In the genomic region with DNA sequence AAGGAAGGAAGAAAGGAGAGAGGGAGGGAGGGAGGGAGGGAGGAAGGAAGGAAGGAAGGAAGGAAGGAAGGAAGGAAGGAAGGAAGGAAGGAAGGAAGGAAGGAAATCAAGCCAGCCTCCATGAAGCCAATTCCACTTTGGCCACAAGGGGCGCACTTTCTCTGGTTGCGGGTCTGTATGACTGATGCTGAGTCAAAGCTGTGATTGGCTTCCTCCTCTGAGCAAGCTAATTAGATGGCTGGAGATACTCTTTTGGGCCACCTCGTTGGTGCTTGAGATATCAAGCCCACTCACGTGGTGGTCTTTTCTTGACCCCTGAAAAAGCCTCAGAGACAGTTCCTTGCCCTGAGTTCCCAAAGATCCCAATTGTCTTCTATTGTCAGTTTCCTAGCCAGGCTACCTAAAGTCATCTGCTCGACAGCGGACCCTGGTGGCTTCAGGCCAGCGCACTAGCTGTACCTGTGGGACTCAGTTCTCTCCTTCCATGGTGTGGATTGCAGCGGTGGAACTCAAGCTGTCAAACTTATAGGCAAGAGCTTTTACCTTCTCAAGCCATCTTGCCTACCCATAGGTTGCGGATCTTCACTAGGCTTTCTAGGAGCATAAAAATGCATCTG, we compare ENCODE assay signal across 8 mouse cellular contexts. TPM values are rescaled to one million over a fixed set of nuclear protein-coding genes. Genes with fewer than 3 reads are reported as not detected.
DNase-seq lines count a peak whose midpoint lies in the region; ATAC-seq and TF ChIP-seq lines count a peak whose summit lies in the region.

No protein-coding gene starts in this region.

- no peak overlapping the region for H3K9ac ChIP-seq in midbrain, embryonic 11.5 days (ENCODE audit: low read length)
- no peak overlapping the region for H3K9ac ChIP-seq in midbrain, embryonic 15.5 days
- H3K9ac ChIP-seq in hindbrain, embryonic 11.5 days (ENCODE audit: low read depth, low read length): no peak overlapping the region
- no peak overlapping the region for H3K9ac ChIP-seq in liver, embryonic 14.5 days (replicated peaks)
- no peak overlapping the region for H3K9ac ChIP-seq in neural tube, embryonic 15.5 days (replicated peaks)

- no peak for ATAC-seq in midbrain, embryonic 11.5 days (ENCODE audit: low FRiP score)
- ATAC-seq in midbrain, embryonic 15.5 days (replicated peaks): no peak
- ATAC-seq in hindbrain, embryonic 11.5 days (ENCODE audit: low FRiP score): peak; percentile 28; the same call in 1 of the 2 replicates
- ATAC-seq in liver, embryonic 14.5 days (ENCODE audit: insufficient read depth): peak; percentile 62; the same call in 1 of the 2 replicates
- ATAC-seq in neural tube, embryonic 15.5 days (ENCODE audit: low FRiP score): no peak

- no peak overlapping the region for H3K4me2 ChIP-seq in midbrain, embryonic 11.5 days
- no peak overlapping the region for H3K4me2 ChIP-seq in midbrain, embryonic 15.5 days
- H3K4me2 ChIP-seq in hindbrain, embryonic 11.5 days (replicated peaks; ENCODE audit: low read depth, low read length): peak overlapping the region; percentile 5; the same call in 1 of the 2 replicates
- H3K4me2 ChIP-seq in liver, embryonic 14.5 days (ENCODE audit: low read depth): no peak overlapping the region
- H3K4me2 ChIP-seq in neural tube, embryonic 15.5 days: no peak overlapping the region

- no peak for TF ChIP-seq EP300 in liver, embryonic 14.5 days (IDR thresholded peaks at IDR 0.05; ENCODE audit: low read depth)

- H3K27me3 ChIP-seq in midbrain, embryonic 11.5 days (ENCODE audit: control insufficient read depth, insufficient read depth, low read length): no peaks in the 10 kb centered on the region; the same call in 1 of the 2 replicates
- no peaks in the 10 kb centered on the region for H3K27me3 ChIP-seq in midbrain, embryonic 15.5 days (replicated peaks)
- peaks cover 5% of the 10 kb centered on the region; the same call in 1 of the 2 replicates for H3K27me3 ChIP-seq in hindbrain, embryonic 11.5 days (ENCODE audit: control insufficient read depth, insufficient read depth, low read length)
- H3K27me3 ChIP-seq in liver, embryonic 14.5 days (ENCODE audit: control insufficient read depth, insufficient read depth, low read length): no peaks in the 10 kb centered on the region; the same call in none of the 2 replicates
- H3K27me3 ChIP-seq in neural tube, embryonic 15.5 days (replicated peaks): peaks cover 3% of the 10 kb centered on the region; the same call in 1 of the 2 replicates

- TF ChIP-seq CTCF in liver, embryonic 14.5 days (IDR thresholded peaks at IDR 0.05; ENCODE audit: low read depth): peak; percentile 88

- no peak overlapping the region for H3K4me3 ChIP-seq in midbrain, embryonic 11.5 days (ENCODE audit: low read depth, low read length)
- no peak overlapping the region for H3K4me3 ChIP-seq in midbrain, embryonic 15.5 days
- H3K4me3 ChIP-seq in hindbrain, embryonic 11.5 days (ENCODE audit: low read depth, low read length): no peak overlapping the region
- no peak overlapping the region for H3K4me3 ChIP-seq in liver, embryonic 14.5 days (ENCODE audit: insufficient read depth in 1 of 2, low read depth in 2 of 2, low read length in 2 of 2)
- H3K4me3 ChIP-seq in neural tube, embryonic 15.5 days (replicated peaks): no peak overlapping the region

- DNase-seq in midbrain, embryonic 11.5 days (ENCODE audit: low spot score, missing footprints): peak; percentile 98
- peak; percentile 67 for DNase-seq in T-cell, adult 2 months (ENCODE audit: low spot score)
- DNase-seq in cerebellum, postnatal 10 days: peak; percentile 87 to 92
- DNase-seq in hindbrain, embryonic 11.5 days (ENCODE audit: low spot score): peak; percentile 86
- peak in 2 of 3 experiments; percentile 57 to 61 for DNase-seq in liver, embryonic 14.5 days (ENCODE audit: low read depth in 3 of 3, low spot score in 3 of 3)
- DNase-seq in yolk sac, embryonic 10.5 days (ENCODE audit: low spot score): peak; percentile 45

- no peaks in the 10 kb centered on the region for H3K36me3 ChIP-seq in midbrain, embryonic 11.5 days (ENCODE audit: control insufficient read depth, insufficient read depth, low read length)
- no peaks in the 10 kb centered on the region for H3K36me3 ChIP-seq in midbrain, embryonic 15.5 days (replicated peaks)
- no peaks in the 10 kb centered on the region for H3K36me3 ChIP-seq in hindbrain, embryonic 11.5 days (ENCODE audit: control insufficient read depth, insufficient read depth, low read length)
- no peaks in the 10 kb centered on the region for H3K36me3 ChIP-seq in liver, embryonic 14.5 days (replicated peaks; ENCODE audit: control insufficient read depth, insufficient read depth, low read depth)
- no peaks in the 10 kb centered on the region for H3K36me3 ChIP-seq in neural tube, embryonic 15.5 days

- peaks cover 10% of the 10 kb centered on the region for H3K4me1 ChIP-seq in midbrain, embryonic 11.5 days (ENCODE audit: control insufficient read depth, insufficient read depth, low read length)
- H3K4me1 ChIP-seq in midbrain, embryonic 15.5 days: peaks cover 10% of the 10 kb centered on the region
- H3K4me1 ChIP-seq in hindbrain, embryonic 11.5 days (replicated peaks; ENCODE audit: control insufficient read depth, insufficient read depth, low read length): no peaks in the 10 kb centered on the region
- H3K4me1 ChIP-seq in liver, embryonic 14.5 days (replicated peaks; ENCODE audit: control insufficient read depth in 2 of 2, insufficient read depth in 2 of 2, low read length in 1 of 2): no peaks in the 10 kb centered on the region
- H3K4me1 ChIP-seq in neural tube, embryonic 15.5 days: peaks cover 7% of the 10 kb centered on the region; the same call in 1 of the 2 replicates

- H3K9me3 ChIP-seq in midbrain, embryonic 11.5 days (ENCODE audit: control insufficient read depth, low read length): no peaks in the 10 kb centered on the region
- H3K9me3 ChIP-seq in midbrain, embryonic 15.5 days: no peaks in the 10 kb centered on the region
- H3K9me3 ChIP-seq in hindbrain, embryonic 11.5 days (ENCODE audit: control insufficient read depth, low read length): no peaks in the 10 kb centered on the region
- H3K9me3 ChIP-seq in liver, embryonic 14.5 days (ENCODE audit: control insufficient read depth, low read length): no peaks in the 10 kb centered on the region
- H3K9me3 ChIP-seq in neural tube, embryonic 15.5 days (replicated peaks): no peaks in the 10 kb centered on the region

- 21% methylated on average over 9 of the region's 9 CpGs for WGBS in midbrain, embryonic 11.5 days
- 26% methylated on average over 9 of the region's 9 CpGs for WGBS in midbrain, embryonic 15.5 days
- 23% methylated on average over 9 of the region's 9 CpGs for WGBS in hindbrain, embryonic 11.5 days
- 16% methylated on average over 9 of the region's 9 CpGs for WGBS in liver, embryonic 14.5 days (ENCODE audit: insufficient replicate concordance)
- WGBS in neural tube, embryonic 15.5 days: 27% methylated on average over 9 of the region's 9 CpGs

- no peak overlapping the region; the same call in 1 of the 2 replicates for H3K27ac ChIP-seq in midbrain, embryonic 11.5 days (ENCODE audit: low read depth, low read length)
- no peak overlapping the region for H3K27ac ChIP-seq in midbrain, embryonic 15.5 days
- 0 out of 2 replicates have a peak overlapping the region, but pooled peaks have one; percentile 36 for H3K27ac ChIP-seq in hindbrain, embryonic 11.5 days (ENCODE audit: low read depth, low read length)
- no peak overlapping the region for H3K27ac ChIP-seq in liver, embryonic 14.5 days
- H3K27ac ChIP-seq in neural tube, embryonic 15.5 days (replicated peaks): peak overlapping the region; percentile 33; the same call in 1 of the 2 replicates

RNA-seq across cellular contexts. Expression of a gene that starts 9.6 kb away (rescaled TPM):
- polyA plus RNA-seq in midbrain, embryonic 11.5 days (2014; fragmentation: Nextera tagmentation; extraction: Ambion mirVana): 41.8 and 45.9 TPM in 2 replicates
- polyA plus RNA-seq in midbrain, embryonic 15.5 days (2015; fragmentation: Nextera tagmentation; extraction: Ambion mirVana): 55.3 and 58.4 TPM in 2 replicates
- 28.3 and 33.0 TPM in 2 replicates for polyA plus RNA-seq in hindbrain, embryonic 11.5 days (2014; fragmentation: Nextera tagmentation; extraction: Ambion mirVana)
- 1.1 and 1.2 TPM in 2 replicates for polyA plus RNA-seq in liver, embryonic 14.5 days (2012; rRNA removed)
- 0.72 and 0.97 TPM in 2 replicates for polyA plus RNA-seq in liver, embryonic 14.5 days (2014; fragmentation: Nextera tagmentation; extraction: Ambion mirVana)
- polyA plus RNA-seq in neural tube, embryonic 15.5 days (2015; fragmentation: Nextera tagmentation; extraction: Ambion mirVana): 70.8 and 91.9 TPM in 2 replicates

RNA-seq across cellular contexts. Expression of a gene that starts 16.1 kb away (rescaled TPM):
- 20.9 and 21.9 TPM in 2 replicates for polyA plus RNA-seq in midbrain, embryonic 11.5 days (2014; fragmentation: Nextera tagmentation; extraction: Ambion mirVana)
- 9.3 and 10.2 TPM in 2 replicates for polyA plus RNA-seq in midbrain, embryonic 15.5 days (2015; fragmentation: Nextera tagmentation; extraction: Ambion mirVana)
- 19.0 and 20.2 TPM in 2 replicates for polyA plus RNA-seq in hindbrain, embryonic 11.5 days (2014; fragmentation: Nextera tagmentation; extraction: Ambion mirVana)
- polyA plus RNA-seq in liver, embryonic 14.5 days (2012; rRNA removed): 6.5 and 8.4 TPM in 2 replicates
- polyA plus RNA-seq in liver, embryonic 14.5 days (2014; fragmentation: Nextera tagmentation; extraction: Ambion mirVana): 13.1 and 14.8 TPM in 2 replicates
- 7.6 and 8.1 TPM in 2 replicates for polyA plus RNA-seq in neural tube, embryonic 15.5 days (2015; fragmentation: Nextera tagmentation; extraction: Ambion mirVana)

Comparison
In these comparisons a context has a peak if more than half of its experiments do, and no peak if none do; other contexts are left out.
1. ATAC-seq: peak in hindbrain, embryonic 11.5 days (single experiment) and liver, embryonic 14.5 days (single experiment); none in midbrain, embryonic 11.5 days (single experiment), midbrain, embryonic 15.5 days (single experiment) and neural tube, embryonic 15.5 days (single experiment).
2. DNase-seq: peak in every context shown above with its lines; median percentile 98 in midbrain, embryonic 11.5 days; 90 in cerebellum, postnatal 10 days; 86 in hindbrain, embryonic 11.5 days; 67 in T-cell, adult 2 months; 59 in liver, embryonic 14.5 days; 45 in yolk sac, embryonic 10.5 days.
3. H3K27ac ChIP-seq: peak in hindbrain, embryonic 11.5 days (single experiment) and neural tube, embryonic 15.5 days (single experiment); none in midbrain, embryonic 11.5 days (single experiment), midbrain, embryonic 15.5 days (single experiment) and liver, embryonic 14.5 days (single experiment).
4. RNA of a gene that starts 9.6 kb away (polyA plus RNA-seq): 70.8 to 91.9 TPM in neural tube, embryonic 15.5 days, 55.3 to 58.4 TPM in midbrain, embryonic 15.5 days, 41.8 to 45.9 TPM in midbrain, embryonic 11.5 days and 28.3 to 33.0 TPM in hindbrain, embryonic 11.5 days; 0.72 to 1.2 TPM in liver, embryonic 14.5 days; every median in the first group is over 10 times any median in the second.